Mouse (Mus musculus): ENCODE results near the gene Urah.

The Urah gene

GRCm38 (mm10) chr7:140834968-140835757 is at the start of gene Urah:
TSS of gene Urah (plus strand) at chr7:140835018.
- peak; percentile 68 for DNase-seq

DNA sequence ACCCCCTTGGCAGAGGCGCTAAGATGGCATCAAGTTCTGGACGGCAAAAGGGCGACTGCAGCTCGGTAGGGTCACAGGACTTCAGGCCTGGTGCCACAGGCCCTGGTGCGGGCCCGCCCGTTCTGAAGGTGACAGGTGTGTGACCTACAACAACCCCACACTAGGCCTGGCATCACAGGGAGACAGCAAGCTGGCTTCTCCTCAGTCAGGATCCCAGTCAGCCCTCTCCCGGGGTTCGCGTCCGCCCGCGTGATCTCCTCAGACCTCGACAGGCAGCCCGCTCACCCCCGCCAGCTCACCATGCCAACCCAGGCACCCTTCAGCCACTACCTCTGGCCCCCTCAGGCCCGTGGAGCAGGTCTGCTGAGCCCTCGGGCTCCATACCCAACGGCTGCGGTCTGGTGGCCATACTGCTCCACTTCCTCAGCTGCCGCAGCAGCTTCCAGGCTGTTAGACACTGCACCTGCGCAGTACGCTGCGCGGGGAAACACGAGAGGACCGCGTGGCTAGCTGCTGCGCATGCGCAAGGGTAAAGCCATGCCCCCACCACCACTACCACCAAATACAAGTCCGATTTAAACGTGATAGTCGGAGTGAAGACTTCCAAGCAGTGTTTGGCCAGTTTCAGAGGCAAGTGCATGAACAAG is 47.3 kb upstream of the Urah start, which contains the start of gene Syce1:
TSS of gene Syce1 (minus strand) at position 447 of the 647 bp plus-strand sequence.
- DNase-seq, result no peak

- no peak for DNase-seq
Observed at GRCm38 (mm10) chr7:140788053-140788435, 46.8 kb upstream of the Urah start.

DNA sequence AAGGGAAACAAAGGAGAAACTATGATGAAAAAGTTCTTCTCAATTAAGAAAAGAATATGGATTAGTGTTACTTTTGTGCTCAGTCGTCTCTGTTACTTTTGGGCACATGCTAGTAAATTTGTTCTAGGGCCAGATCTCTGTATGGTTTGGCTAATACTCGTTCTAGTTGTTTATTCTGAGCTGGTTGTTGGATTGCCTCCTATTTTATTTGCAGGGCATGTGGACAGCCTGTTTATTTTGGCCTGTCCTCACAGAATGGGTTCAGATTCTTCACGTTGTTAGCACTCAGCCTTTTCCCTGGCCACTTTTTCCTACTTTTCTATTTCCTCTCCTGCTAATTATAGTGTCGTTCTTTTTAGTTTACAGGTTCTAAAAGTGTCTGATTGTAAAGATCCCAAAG is 41.3 kb upstream of the Urah start:
- DNase-seq, result no peak

DNA sequence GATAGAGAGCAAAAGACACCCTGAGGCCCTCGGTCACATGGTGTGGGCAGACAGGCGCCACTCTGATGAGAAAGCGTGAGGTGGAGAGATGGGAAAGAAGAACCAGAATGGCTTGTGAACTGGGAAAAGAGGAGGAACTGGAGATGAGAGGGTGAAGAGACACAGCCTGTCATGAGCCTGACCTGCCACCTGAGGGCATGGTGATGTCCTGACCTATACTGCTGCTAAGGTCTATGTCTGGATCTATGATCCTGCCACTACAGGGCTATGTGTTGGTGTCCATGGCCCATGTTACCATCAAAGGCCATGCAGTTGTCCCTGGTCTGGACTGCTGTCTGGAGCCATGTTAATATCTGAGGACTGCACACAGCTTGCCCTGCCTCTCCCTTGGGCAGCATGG is 37.2 kb upstream of the Urah start:
- DNase-seq, result no peak

GRCm38 (mm10) chr7:140798212-140798611 is 36.6 kb upstream of the Urah start:
- DNase-seq, result no peak

GRCm38 (mm10) chr7:140802629-140803028 is 32.2 kb upstream of the Urah start:
- DNase-seq, result peak; percentile 76

DNA sequence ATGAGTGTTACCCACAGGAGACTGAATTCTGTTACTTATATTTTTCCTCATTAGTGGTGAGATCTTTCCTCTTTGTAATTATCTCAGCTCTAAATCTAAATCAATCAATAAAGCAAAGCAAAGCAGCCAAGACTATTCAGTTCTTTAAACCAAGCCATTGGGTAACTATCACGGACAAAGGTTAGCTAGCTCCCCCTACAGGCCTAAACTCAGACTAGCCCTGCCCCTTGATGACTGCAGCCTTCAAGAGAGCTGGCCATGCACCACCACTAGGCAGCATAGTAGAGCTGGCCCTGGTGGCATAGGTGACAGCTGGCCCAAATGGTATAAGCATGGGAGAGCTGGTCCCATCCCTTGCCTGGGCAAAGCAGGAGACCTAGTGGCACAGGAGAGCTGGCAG is 29.1 kb upstream of the Urah start:
- peak; percentile 75 for DNase-seq

GRCm38 (mm10) chr7:140810496-140810895 is 24.3 kb upstream of the Urah start:
- DNase-seq, result no peak

DNA sequence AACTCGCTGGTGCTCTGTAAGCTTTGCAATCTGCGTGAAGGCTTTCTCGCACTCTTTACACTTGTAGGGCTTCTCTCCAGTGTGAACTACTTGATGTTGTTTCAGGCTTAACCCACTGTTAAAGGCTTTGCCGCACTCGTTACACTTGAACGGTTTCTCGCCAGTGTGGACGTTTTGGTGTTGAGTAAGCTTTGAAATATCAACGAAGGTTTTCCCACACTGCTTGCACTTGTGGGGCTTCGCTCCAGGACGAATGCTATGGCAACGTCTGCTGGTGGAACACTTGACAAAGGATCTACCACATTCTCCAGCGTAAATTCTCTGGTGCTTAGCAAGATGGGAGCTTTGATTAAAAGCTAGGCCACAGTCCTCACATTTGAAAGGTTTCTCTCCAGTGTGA is 23.1 kb upstream of the Urah start:
- no peak for DNase-seq

DNA sequence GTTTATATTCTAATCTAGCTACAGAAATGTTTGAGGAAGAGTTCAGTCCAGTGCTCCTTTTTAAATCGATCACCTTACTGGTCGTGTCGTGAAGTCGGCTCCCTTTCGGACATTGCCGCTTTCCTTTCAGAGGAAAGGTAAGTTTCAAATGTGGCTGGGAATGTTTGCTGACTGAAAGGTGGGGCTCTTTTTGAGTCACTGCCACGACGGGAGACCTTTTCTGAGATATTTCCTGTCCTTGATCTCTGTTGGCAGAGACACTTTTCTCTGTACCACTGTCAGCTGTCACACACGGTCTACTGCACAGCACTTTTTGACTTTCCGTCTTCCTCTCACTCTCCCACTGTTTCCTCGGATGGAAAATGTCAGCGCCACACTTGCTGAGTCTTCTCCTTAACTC is 22.0 kb upstream of the Urah start:
- DNase-seq, result no peak

- DNase-seq, result no peak
Observed at GRCm38 (mm10) chr7:140820173-140820572, 14.6 kb upstream of the Urah start.

- no peak for DNase-seq
Observed at GRCm38 (mm10) chr7:140821305-140821652, 13.5 kb upstream of the Urah start.

DNA sequence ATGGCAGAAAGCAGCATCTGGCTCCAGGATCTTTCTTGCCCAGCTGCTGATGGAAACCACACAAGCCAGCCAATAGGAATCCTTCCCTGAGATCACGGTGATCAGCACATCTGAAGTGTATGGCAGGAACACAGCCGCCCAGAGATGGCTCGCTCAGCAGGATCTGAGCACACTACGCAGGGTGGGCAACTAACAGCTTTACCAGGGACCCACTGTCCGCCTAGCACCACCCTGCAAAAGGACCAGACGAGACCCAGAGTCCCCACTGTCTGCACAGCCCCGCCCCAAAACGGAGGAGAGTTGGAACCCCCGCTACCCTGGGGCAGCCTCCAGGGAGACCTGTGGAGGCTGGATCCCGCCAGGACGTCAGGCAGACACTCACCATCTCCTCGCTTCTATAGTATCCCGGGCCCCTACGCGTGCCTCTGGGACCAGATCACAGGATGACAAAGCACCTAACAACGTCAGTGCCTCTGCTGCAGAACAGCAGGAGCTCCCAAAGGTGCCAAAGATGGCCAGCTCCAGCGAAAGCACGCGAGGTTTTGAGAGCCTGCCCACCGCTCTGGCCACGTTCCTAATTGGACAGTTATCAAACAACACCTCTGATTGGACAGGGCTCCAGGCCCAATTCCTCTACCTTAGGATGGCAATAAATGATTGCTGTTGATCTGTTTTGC is 13.0 kb upstream of the Urah start, which contains the start of gene Zfp941:
TSS of gene Zfp941 (minus strand) at position 526 of the 677 bp plus-strand sequence.
- DNase-seq, result peak; percentile 53

DNA sequence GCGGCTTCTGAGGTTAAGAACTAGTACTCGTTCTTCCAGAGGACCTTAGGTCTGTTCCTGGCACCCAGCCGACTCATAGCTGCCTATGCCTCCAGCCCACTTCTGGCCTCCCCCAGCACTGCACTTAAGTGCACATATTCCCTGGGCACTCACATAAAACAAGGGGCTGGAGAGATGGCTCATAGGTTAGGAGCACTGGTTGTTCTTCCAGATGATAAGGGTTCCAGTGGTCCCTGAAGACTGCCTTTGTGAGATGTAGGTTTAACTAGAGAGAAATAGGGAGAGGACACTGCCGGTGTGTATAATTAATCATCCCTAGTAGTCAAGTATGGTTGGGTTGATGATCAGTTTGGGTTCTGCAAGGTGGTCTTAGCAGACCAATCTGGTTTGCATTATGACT is 12.1 kb upstream of the Urah start:
- no peak for DNase-seq

GRCm38 (mm10) chr7:140828171-140828881 is 6.5 kb upstream of the Urah start:
- DNase-seq, result peak; percentile 87

- DNase-seq, result no peak
Observed at GRCm38 (mm10) chr7:140831447-140831846, 3.4 kb upstream of the Urah start.

- DNase-seq, result no peak
Observed at GRCm38 (mm10) chr7:140833341-140833740, 1.5 kb upstream of the Urah start.

- no peak for DNase-seq
Observed at GRCm38 (mm10) chr7:140835758-140836087, 905 bp downstream of the Urah start.

DNA sequence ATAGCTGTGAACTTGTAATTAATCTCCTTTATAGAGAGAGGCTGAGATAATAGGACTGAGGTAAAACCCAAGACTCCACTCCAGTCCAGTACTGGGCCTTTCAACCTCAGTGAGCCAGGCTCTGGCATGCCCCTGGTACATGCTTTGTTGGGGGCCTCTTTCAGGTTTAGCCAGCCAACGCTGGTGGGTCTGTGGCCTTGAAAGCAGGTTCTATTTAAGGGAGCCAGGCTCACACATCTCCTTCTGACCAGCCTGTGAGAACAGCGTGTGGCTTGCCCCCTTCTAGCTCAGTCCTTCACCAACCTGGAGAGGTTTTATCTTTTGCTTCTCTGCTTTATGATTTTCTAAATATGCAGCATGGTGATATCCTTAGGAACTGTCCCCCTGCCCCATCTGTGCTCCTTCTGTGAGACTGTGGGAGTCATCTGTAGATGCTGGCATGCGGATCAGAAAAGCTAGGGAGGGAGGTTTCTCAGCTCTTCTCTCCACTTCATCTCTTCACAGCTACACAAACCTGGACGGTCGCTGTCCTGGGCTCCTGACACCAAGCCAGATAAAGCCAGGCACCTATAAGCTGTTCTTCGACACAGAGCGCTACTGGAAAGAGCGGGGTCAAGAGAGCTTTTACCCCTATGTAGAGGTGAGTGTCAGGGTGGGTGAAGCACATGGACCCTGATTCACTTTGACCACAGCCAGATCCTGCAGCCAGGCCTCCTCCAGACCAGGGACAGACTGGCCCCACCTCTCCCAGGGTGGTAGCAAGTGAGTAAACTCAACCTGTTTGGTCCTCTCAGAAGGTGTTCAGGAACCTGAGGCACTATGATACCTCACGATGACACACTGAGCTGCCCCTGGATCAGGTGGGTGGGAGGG is 1.7 kb downstream of the Urah start:
- DNase-seq, result no peak

GRCm38 (mm10) chr7:140839556-140839955 is 4.7 kb downstream of the Urah start:
- DNase-seq, result no peak

Data from kidney, adult 11 months (tissue).